8 mouse cellular contexts compared by ENCODE assay signal in the genomic region with DNA sequence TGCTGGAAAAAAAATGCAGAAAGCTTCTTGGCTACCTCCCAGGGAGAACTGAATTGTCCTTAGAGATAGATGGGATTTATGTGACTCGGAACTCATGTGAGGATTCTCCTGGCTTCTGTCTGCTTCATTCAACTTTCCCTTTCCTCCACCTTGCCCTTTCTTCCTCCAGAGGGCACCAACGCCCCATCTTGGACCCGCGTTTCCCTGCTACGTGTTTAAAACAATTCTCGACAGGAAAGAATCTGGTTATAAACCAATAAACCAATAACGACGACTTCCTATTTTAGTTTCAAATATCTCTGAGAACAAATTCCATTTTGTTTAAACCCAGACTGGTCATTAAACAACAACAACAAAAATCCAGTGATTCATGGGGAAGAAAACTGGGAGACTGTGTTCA.
DNase-seq lines count a peak whose midpoint lies in the region; ATAC-seq and TF ChIP-seq lines count a peak whose summit lies in the region.

No protein-coding gene starts in this region.

- 0 out of 2 replicates have a peak overlapping the region, but pooled peaks have one; percentile 9 for H3K4me3 ChIP-seq in hindbrain, embryonic 16.5 days (ENCODE audit: low read length)
- no peak overlapping the region for H3K4me3 ChIP-seq in small intestine, adult 2 months (ENCODE audit: low read depth, low read length)

- no peaks in the 10 kb centered on the region for H3K4me1 ChIP-seq in hindbrain, embryonic 16.5 days (ENCODE audit: control insufficient read depth, insufficient read depth, low read depth, low read length)
- H3K4me1 ChIP-seq in small intestine, adult 2 months (ENCODE audit: control insufficient read depth, insufficient read depth, insufficient read length, low read length): no peaks in the 10 kb centered on the region

- POLR2A ChIA-PET in Patski (lab: Charles Lee): no interaction called here

- peak overlapping the region; percentile 37 for H3K4me2 ChIP-seq in hindbrain, embryonic 16.5 days (ENCODE audit: low read length)

- TF ChIP-seq POLR2A in small intestine, adult 2 months (IDR thresholded peaks at IDR 0.05; ENCODE audit: low read depth, low read length): no peak

- 8% methylated on average over 8 of the region's 8 CpGs for WGBS in hindbrain, embryonic 16.5 days
- WGBS in small intestine, adult 2 months: 1% methylated on average over 8 of the region's 8 CpGs

- no peaks in the 10 kb centered on the region for H3K9me3 ChIP-seq in hindbrain, embryonic 16.5 days (ENCODE audit: control insufficient read depth, low read length)

- no peak for ATAC-seq in Patski
- ATAC-seq in frontal cortex, adult (ENCODE audit: low TSS enrichment): peak; percentile 85
- ATAC-seq in hindbrain, embryonic 16.5 days: peak; percentile 79; the same call in 1 of the 2 replicates
- ATAC-seq in megakaryocyte progenitor cell, adult 5-6 weeks (replicated peaks; ENCODE audit: poor library complexity): 0 out of 2 replicates have a peak, but pooled peaks have one; percentile 29

- peak; percentile 85 for TF ChIP-seq CTCF in Patski (IDR thresholded peaks at IDR 0.05)
- peak; percentile 50; the same call in 1 of the 2 replicates for TF ChIP-seq CTCF in small intestine, adult 2 months (IDR thresholded peaks at IDR 0.05; ENCODE audit: extremely low read depth, insufficient read length, insufficient replicate concordance, low read depth, low read length)

- CTCF ChIA-PET in Patski (lab: Charles Lee): interaction anchor here (1.2 kb wide), 1 partner anchor 10 kb away, joined by 6 read pairs; no protein-coding TSS in a partner anchor

- H3K9ac ChIP-seq in hindbrain, embryonic 16.5 days (ENCODE audit: low read depth, low read length): no peak overlapping the region

- DNase-seq in Patski (ENCODE audit: low read depth, low spot score): no peak
- peak; percentile 21 to 26 for DNase-seq in cerebellum, adult 18-20 months
- peak; percentile 57 to 70 for DNase-seq in layer of hippocampus, postnatal 36 days
- DNase-seq in c-Kit-positive CD71-positive TER-119-positive erythroid progenitor cells, embryonic 14.5 days (ENCODE audit: low spot score): no peak

- in situ Hi-C loops in Patski (cut with MboI; ENCODE audit: low pct_unique_long_range_greater_than_20kb): loop anchor here (5.0 to 10.0 kb wide), 3 partner anchors 717 to 1910 kb away; partner anchors contain the start of gene Nrp2

- H3K27ac ChIP-seq in hindbrain, embryonic 16.5 days (ENCODE audit: low read depth, low read length): no peak overlapping the region
- no peak overlapping the region for H3K27ac ChIP-seq in small intestine, adult 2 months (ENCODE audit: insufficient read depth, low read depth, low read length)

- peaks cover 3% of the 10 kb centered on the region for H3K27me3 ChIP-seq in Patski
- H3K27me3 ChIP-seq in hindbrain, embryonic 16.5 days (replicated peaks; ENCODE audit: control insufficient read depth, insufficient read depth, low read length): no peaks in the 10 kb centered on the region
- H3K27me3 ChIP-seq in small intestine, adult 2 months (ENCODE audit: control insufficient read depth, insufficient read depth, low read length): no peaks in the 10 kb centered on the region

- H3K36me3 ChIP-seq in hindbrain, embryonic 16.5 days (ENCODE audit: control insufficient read depth, insufficient read depth, low read length): no peaks in the 10 kb centered on the region
- H3K36me3 ChIP-seq in small intestine, adult 2 months (ENCODE audit: control insufficient read depth, insufficient read depth, low read length): no peaks in the 10 kb centered on the region

Comparison
In these comparisons a context has a peak if more than half of its experiments do, and no peak if none do; other contexts are left out.
1. DNase-seq: peak in cerebellum, adult 18-20 months (2 of 2) and layer of hippocampus, postnatal 36 days (2 of 2); none in Patski (single experiment) and c-Kit-positive CD71-positive TER-119-positive erythroid progenitor cells, embryonic 14.5 days (single experiment).